Mouse (Mus musculus) large intestine, adult 2 months (tissue): ENCODE results near the gene Lgals2. TPM values are rescaled to one million over a fixed set of nuclear protein-coding genes. Genes with fewer than 3 reads are reported as not detected.

ENCODE experiments used
- DNase-seq: peaks from one replicate; pipeline ENCODE4 v3.0.0-alpha.2; 2012; ENCODE audit warnings: low read depth, low spot score
- WGBS: fragments of 180-500 bp; shearing (Covaris S2); methylation state at CpG from one replicate; pipeline ENCODE4 v1.1.7; 2018; 5-methylcytosine and 5-hydroxymethylcytosine counted together
- polyA plus RNA-seq: library from polyadenylated mRNA; depleted of rRNA; stranded (reverse); fragments of >200 nt; gene quantifications from 2 replicates; pipeline ENCODE4 v1.2.3, GENCODE M21; 2012

Lgals2 gene
- polyA plus RNA-seq, 1 experiment: 4,393 TPM

DNA sequence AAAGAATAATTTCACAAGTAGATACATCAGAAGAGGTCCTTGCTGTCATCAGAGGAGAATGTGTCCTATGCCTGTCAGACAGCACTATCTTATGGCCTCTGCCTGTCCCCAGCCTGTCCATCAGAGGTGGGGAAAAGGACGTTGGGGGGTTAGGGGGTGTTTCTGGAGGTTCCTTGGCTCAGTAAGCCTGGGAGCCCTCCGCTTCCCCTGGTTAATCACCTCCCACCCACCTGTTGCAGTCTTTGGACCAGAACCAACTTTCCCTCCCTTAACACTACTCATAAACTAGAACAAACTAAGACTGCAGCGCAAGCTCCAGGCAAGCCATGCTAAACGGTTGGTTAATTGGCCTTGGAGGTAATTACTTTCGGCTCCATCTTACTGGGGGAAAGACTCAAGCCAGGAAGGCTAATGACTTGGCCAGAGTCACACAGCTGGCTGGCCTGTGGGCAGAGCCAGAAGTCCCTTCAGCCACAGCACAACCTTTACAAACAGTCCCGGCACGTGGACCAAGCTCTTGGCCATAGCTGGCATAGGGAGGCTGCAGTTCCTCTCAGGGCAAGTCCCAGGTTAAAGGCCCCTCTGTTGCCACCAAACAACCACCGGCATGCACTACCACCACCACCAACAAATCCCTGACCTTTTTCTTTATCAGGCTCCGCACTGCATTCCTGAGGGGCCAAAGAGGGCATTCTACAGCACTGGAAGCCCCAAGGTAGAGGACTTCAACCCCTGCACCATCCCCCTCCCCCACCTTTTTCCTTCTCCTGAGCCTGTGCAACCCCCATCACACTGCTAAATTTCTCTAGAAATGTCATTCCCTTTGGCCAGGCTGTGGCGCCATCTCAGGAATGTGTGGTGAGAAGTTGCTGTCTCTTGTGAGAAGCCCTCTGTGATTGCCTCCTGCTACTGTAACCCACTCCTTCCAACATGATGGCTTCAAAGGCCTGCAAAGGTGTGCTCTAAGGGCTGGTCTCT, 24.3 kb downstream of the Lgals2 start:
- no peak for DNase-seq
- WGBS: 40% methylated on average over 10 of the region's 10 CpGs

DNA sequence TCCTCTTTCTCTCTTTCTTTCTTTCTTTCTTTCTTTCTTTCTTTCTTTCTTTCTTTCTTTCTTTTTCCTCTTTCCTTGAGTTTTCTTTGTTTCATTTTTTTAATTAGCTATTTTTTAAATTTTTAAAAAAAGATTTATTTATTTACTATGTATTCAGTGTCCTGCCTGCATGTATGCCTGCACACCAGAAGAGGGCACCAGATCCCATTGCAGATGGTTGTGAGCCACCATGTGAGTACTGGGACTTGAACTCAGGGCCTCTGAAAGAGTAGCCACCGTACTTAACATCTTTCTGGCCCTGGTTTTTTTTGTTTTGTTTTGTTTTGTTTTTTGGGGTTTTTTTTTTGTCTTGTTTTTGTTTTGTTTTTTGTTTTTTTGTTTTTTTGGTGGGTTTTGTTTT, 25.7 kb downstream of the Lgals2 start:
- no peak for DNase-seq
- 98% methylated on average over 1 of the region's 1 CpGs for WGBS

DNA sequence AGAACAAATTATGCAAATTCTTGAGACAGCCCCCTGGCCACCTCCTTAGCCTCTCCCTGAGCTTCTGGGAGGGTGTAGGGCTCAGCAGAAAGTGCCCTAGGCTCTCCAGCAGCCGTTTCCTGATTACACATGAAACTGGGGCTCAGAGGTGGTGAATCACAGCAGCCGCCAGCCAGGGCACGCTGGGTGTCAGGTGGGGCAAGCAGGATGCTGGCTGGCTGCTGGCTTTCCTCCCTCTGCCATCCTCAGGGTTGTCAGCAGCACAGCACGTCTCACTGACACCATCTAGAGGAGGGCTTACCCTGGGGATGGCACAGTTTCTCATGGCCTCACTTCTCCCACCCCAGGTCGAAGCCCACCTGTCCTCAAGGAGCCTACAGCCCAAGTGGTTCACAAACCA, 27.0 kb downstream of the Lgals2 start:
- WGBS: 22% methylated on average over 5 of the region's 5 CpGs
- no peak for DNase-seq

DNA sequence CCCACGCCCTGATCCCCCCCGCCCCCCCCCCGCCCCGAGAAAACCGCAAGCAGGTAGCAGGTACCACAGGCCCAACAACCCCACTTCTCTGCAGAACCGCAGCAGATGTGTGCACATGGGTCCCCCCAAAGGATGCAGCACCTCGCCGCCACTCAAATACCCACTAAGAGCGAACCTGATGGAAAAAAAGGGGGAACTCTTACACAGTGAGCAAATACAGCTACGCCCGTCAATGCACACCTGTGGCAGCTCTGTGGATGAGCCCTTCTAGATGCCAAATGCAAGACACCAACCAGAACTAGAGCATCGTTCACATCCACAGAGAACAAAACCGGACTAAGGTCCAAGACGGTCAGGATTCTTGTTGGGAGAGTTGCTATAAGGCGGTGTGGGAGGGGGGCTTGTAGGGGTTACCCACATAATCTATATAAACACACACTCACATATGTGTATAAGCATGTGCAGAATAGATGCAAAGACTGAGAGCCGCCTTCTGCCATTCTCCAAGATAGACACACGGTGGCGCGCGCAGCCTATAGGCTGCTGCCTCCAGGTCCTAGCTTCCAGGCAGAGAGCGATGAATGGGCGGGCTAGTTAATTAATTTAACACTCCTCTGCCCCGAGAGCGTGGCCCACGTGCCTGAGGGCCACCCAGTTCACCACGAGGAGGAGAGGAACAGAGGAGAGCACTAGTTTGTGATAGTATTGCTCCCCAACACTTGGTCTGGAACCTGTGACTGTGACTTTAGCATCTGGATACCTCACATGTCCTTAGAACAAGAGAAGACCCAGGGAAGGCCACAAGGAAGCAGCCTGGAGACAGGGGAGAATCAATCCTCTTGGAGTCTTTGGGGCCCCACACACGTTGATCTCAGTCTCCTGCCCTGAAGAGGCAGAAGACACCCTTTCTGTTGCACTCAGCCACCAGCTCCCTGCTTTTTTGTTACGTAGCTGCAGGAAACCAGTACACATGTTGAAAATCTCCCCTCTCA, 28.8 kb downstream of the Lgals2 start:
- DNase-seq: no peak
- 19% methylated on average over 28 of the region's 28 CpGs for WGBS

DNA sequence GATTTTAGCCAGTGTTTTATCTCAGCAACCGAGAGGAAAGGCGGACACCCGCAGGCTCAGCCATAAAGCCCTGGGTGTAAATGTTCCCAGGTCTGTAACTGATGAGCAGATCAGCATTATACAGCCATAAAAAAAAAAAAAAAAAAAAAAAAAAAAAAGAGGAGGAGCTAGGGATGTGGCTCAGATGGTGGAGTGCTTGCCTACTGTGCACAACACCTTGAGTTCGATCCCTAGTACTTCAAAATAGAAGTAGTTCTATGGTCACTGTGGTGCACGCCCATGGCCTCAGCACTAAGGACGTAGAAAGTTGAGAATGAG, 39.3 kb downstream of the Lgals2 start:
- 22% methylated on average over 6 of the region's 6 CpGs for WGBS
- DNase-seq: no peak

DNA sequence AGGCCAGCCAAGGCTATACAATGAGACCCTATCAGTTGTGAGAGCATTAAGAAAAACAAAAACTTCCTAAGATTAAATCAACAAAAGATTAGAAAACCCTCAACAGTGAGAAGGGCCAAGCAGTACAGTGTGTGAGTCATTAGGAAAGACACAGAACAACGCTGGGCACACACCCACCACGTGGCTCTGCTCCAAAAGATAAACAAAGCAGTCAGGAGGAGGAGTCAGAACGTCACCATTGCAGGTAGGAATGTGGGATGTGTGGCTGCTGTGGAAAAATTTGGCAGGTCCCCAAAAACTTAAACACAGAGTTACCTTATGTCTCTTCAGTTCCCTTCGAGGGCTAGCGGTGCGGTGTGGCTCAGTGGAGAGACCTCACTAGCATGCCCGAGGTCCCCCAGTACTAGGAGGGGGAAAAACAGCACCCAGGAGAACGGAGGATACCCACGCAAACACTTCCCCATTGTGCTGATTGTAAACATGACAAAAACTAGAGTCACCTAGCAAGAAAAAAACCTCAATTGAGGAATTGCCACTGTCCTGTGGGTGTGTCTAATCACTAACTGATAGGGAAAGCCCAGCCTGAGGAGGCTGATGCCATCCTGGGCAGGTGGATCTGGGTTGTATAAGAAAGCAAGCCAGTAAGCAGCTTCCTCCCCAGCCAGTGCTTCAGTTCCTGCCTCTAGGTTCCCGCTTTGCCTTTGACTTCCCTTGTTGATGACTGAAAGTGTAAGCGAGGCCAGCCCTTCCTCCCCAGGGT, 39.8 kb downstream of the Lgals2 start:
- peak; percentile 94 for DNase-seq
- WGBS: 11% methylated on average over 11 of the region's 11 CpGs

DNA sequence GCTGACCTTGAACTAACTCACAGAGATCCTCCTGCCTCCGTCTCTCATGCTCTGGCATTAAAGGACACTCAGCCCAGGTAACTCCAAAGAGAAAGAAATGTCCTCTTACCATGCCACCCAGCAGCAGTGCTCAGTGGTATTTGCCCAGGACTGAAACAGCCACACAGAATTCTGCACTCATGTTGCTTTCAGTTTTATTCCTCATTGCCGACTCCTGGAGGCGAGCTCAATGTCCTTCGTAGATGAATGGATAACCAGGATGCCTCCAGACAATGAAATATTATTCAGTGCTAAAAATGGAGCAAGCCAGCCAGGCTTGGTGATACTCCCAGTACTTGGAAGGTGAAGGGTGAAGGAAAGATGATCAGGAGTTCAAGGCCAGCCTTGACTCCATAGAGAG, 41.7 kb downstream of the Lgals2 start:
- no peak for DNase-seq
- 48% methylated on average over 4 of the region's 4 CpGs for WGBS

DNA sequence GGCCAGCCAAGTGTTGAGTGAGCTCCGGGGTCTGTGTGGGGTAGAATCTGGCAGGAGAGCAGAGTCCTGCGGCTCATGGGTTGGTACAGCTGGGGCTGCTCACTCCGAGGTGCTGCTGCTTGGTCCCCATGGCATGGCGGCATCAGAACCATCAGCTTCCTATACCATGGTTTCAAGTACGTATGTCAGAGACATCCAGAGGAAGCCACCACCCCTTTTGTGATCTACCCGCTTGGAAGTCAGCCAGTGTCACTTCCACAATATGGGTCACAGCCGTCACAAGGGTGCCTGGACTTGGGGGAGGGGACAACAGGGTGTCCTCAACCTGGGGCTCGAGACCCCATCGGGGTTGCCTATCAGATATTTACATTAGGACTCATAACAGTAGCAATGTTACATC, 45.2 kb downstream of the Lgals2 start:
- DNase-seq: no peak
- 60% methylated on average over 9 of the region's 9 CpGs for WGBS

DNA sequence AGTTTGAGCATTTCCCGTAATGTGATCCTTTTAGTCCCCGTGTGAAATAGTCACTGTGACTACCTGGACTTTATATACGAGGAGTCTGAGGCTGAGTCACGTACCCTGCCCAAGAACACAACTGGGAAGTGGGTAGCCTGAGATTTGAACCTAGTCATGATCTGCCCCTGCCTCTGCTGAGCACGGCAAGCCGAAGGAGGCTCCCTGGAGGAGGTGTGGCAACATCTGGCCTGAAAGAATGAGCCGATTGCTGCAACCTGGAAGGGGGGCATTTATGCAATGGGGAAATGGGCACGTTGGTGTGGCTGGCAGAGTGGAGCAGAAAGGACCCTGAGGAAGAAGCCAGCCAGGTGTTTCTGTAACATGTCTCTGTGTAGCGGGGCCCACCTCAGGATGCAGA, 45.6 kb downstream of the Lgals2 start:
- 59% methylated on average over 9 of the region's 9 CpGs for WGBS

DNA sequence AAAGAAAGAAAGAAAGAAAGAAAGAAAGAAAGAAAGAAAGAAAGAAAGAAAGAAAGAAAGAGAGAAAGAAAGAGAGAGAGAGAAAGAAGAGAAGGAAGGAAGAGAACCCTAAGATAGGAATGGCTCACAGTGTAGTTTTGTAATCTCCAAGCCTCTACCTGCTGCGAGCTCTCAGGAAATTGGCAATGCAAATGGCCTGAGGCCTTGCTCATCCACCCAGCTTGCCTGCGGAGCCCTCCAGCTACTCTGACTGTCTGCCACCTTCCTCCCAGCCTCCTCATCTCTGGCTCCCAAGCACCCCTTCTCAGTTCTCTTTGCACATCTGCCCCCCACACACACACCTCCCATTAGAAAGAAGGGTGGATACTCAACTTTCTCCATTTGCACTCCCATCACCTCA, 46.3 kb downstream of the Lgals2 start:
- DNase-seq: no peak
- 96% methylated on average over 2 of the region's 2 CpGs for WGBS

More for the DNA sequence above, 45.6 kb downstream of the Lgals2 start:
- DNase-seq: no peak

DNA sequence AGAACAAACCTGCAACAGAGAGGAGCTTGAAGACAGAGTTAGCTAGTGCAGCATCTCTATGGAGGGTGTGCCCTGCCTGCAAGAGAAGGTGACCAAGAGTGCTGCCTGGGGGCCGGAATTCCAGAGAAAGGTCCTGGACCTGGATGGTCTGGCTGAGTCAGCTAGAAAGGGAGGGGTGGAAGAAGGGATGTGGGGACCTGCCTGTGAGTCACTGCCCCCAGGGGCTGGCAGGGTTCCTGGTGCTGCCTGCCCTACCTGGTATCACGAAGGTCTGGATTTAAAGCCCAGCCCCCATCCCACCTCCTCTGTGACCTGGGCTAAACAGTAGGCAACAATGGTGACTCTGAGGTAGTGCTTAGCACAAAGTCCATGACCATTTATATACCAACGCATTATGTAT, 48.2 kb downstream of the Lgals2 start:
- WGBS: 35% methylated on average over 3 of the region's 3 CpGs
- DNase-seq: no peak

DNA sequence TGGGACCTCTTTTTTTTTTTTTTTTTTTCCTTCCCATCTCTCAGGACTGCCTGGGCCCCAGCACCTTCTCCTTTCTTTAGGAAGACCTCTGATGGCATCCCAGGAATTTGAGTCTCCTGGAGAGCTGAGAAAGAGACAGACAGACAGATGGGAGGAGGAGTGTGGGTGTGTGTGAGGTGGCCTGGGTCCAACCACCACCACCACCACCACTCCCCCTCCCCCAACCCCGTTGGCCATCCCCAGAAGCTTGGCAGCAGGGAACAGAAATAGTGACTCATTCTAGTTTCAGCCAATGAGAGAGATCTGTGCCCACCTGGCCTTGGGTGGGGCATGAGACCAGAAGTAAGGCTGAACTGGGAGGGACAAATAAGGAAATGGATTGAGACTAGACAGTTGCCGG, 48.7 kb downstream of the Lgals2 start:
- 8% methylated on average over 2 of the region's 2 CpGs for WGBS
- no peak for DNase-seq

DNA sequence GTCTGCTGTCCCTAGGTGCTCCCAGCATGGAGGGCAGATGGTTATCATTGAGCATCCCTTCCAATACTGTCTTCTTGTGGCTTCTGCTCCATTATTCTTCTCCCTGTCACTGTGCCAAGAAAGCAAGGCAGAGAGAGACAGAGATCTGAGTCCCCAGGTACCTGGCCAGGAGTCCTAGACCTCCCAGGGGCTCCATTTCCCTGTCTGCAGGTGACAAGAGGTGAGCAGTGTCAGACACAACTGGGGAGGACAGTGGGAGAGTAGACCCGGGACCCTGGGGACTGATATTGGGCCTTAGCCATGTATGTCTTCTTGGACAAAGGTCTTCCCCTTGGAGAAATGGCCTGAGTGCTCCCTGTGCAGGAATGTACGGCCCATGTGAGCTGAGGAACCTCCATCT, 50.0 kb downstream of the Lgals2 start:
- no peak for DNase-seq
- 53% methylated on average over 2 of the region's 2 CpGs for WGBS

DNA sequence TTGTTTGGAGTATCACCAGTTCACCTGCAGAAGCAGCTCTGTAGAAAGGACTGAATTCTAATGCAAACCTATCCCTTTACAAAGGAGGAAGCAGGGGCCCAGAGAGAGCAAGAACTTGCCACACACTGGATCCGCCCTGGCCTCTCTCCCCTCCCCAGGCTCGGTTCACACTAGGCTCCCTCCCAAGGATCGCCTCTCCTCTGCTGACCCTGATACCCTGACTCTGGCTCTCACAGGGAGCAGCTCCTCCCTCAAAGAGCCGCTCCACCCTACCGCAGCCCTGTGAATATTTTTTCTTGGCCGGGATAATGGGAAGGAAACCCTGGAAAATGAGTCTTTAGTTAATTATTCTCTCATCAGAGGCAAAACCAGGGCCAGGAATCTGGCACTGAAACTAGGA, 51.0 kb downstream of the Lgals2 start:
- 10% methylated on average over 6 of the region's 6 CpGs for WGBS

DNA sequence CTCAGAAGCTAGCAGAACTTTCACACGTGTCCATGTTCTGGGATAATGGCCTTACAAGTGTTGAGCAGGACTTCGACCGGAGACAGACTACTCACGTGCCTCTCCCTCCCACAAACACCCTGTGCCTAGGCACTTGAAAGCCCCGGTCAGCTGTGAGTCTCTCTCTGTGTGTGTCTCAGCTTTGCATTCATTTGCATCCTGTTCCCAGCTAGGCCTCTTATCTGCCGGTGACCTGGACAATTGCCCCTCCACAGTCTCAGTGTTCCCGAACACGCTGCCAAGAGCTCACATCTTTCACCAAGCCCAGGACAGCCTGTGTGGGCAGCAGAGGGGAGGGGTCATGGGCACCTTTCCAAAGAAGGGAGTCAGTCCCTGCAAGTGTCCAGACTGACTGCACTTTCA, 51.8 kb downstream of the Lgals2 start:
- WGBS: 14% methylated on average over 8 of the region's 8 CpGs
- DNase-seq: no peak

More for the DNA sequence above, 51.0 kb downstream of the Lgals2 start:
- no peak for DNase-seq

DNA sequence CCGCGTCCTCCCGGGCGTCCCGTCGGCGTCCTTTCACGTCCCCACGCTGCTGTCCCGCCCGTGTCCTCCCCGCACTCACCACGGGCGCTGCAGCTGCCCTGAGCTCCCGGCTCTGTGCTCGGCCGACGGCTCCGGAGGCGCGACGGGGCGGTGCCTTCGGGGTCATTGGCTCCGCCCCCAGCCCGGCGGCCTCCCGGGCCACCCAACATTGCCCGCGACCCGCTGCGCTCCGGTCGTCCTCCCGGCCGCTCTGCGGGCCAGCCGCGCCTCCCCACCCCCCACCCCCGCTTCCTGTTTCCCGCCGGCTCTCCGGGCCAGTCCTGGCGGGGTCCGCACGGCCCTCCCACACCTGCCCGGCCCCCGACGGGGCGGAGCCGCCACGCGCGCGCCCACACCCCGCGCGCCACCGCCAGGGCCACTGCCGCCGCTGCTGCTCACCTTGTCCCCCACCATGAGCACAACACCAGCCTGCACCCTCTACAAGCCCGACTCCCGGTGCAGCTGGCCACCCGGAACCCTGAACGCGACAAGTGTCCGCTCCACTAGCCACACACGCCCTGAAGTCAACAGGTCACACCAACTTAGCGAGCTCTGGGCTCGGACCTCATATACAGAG, 52.4 kb downstream of the Lgals2 start, which contains the start of gene Card10:
Gene Card10 (minus strand): TSS at position 267 of the 616 bp plus-strand sequence.
- DNase-seq: no peak
- WGBS: 2% methylated on average over 66 of the region's 70 CpGs

DNA sequence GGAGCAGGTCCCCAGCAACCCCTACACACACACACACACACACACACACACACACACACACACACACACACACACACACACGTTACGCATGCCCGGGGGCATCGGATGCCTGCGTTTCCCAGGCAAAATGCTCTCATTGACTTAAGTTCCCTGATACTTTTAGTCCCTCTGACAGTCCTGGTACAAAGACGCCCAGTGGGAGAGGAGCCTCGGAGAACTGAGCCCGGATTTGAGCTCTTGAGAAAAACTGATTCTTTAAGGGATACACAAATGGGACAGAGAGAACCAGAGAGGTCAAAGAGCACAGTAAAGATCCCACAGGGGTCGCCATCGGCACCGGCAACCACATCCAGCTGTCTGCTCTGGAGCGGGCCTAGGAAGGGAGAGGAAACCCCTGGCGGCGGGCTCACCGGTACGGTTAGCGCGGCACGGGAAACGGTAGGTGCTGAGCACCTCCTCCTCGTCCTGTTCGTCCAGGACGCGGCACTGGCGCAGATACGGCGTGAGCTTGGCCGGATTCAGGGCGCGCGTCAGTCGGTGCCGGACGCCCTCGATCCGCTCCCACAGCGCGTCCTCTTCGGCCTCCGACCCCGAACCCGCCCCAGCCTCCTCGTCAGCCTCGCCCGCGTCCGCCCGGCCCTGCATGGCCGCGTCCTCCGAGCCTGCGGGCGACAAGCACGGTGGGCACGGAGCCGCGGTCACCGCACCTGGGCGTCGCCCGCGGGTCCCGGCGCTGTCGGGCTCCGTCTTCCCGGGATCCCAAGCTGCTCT, 53.2 kb downstream of the Lgals2 start:
- under 1% methylated on average over 67 of the region's 67 CpGs for WGBS
- DNase-seq: no peak

DNA sequence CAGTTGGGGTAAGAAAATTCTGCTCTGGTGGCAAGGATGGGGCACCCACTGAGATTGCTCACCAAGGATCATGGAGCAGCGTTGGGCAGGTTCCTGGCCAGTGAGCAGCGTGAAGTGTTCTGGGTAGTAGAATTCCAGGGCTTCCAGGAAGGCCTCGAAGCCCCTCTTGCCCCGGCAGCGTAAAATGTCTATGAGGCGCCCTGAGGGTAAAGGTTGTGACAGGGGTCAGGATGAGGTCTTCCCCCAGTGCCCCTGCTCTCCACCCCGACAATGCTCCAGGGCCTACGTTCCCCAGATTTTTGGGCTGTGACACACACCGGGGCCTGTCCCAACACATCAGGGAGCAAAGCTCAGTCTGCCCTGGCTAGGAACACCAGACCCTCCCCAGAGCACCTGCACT, 53.8 kb downstream of the Lgals2 start:
- no peak for DNase-seq
- WGBS: 37% methylated on average over 9 of the region's 9 CpGs
